Mouse (Mus musculus) cortical plate, adult 2 months (tissue): ENCODE results near the gene 1700092M07Rik.

Experiments
- CTCF ChIP-seq: fragments of 200-500 bp; IDR thresholded peaks from 2 replicates; pipeline ENCODE4 v1.5.1; 2011; ENCODE audit warnings: mild to moderate bottlenecking, control low read depth, low read length; ENCODE audit not compliant: insufficient read depth; ENCODE audit errors: extremely low read depth
- POLR2A ChIP-seq: fragments of 200-500 bp; IDR thresholded peaks from 2 replicates; pipeline ENCODE4 v1.6.1; 2011; ENCODE audit warnings: mild to moderate bottlenecking, low read length, control low read depth; ENCODE audit not compliant: insufficient read depth; ENCODE audit errors: extremely low read depth

DNA sequence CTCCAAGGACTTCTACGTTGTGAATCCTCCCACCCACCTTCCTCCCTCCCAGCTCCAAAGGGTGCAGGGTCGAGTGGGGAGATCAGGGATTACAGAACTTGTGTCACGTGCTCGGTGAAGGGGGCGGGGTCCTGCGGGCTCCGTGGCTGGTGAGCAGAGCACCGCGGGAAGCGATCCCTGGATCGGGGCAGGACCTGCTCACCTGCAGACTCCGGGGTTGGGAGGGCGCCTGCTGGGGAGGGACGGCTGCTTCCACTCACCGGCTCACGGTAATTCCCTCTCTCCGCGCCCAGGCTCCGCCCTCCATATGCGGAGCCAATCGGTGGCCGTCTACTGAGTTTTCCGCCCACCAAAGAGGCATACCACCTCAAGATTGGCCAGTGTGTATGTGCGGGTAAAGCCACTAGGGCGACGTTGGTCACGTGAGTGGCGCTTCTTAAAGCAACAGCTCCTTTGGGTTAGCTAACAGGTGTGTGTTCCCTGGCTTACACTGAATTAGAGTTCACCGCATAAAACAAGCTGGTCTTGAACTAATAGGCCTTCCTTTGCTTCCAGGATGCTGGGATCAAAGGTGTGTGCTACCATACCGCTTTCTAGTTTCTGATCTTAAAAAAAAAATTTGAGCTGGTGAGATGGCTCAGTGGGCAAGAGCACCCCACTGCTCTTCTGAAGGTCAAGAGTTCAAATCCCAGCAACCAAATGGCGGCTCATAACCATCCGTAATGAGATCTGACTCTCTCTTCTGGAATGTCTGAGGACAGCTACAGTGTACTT, 45.7 kb downstream of the 1700092M07Rik start, which contains the start of gene Taf6l:
- TF ChIP-seq CTCF (0 out of 2 replicates have a peak, but pooled peaks have one; percentile 9), POLR2A (no peak)
